Mouse (Mus musculus): ENCODE results near the gene Rhbdl1. TPM values are rescaled to one million over a fixed set of nuclear protein-coding genes. Genes with fewer than 3 reads are reported as not detected.

Gene Rhbdl1
- polyA plus RNA-seq, 1 experiment, result 109 TPM

GRCm38 (mm10) chr17:25843636-25844395 is 6.7 kb upstream of the Rhbdl1 start:
- H3K4me3 ChIP-seq (ENCODE audit: insufficient read depth, low read length), result peak overlapping the region; percentile 85
- H3K4me1 ChIP-seq (ENCODE audit: control insufficient read depth, insufficient read depth, low read length), result peaks cover 5% of the 10 kb centered on the region
- H3K27ac ChIP-seq (ENCODE audit: insufficient read depth, low read length), result peak overlapping the region; percentile 82
- TF ChIP-seq POLR2A (IDR thresholded peaks at IDR 0.05; ENCODE audit: extremely low read depth, insufficient read depth, low read length), result no peak
- TF ChIP-seq CTCF (IDR thresholded peaks at IDR 0.05; ENCODE audit: extremely low read depth, insufficient read depth, low read length), result no peak

GRCm38 (mm10) chr17:25843122-25843521 is 6.0 kb upstream of the Rhbdl1 start:
- Histone ChIP-seq H3K27ac (ENCODE audit: insufficient read depth, low read length) (no peak overlapping the region), H3K4me1 (ENCODE audit: control insufficient read depth, insufficient read depth, low read length) (peaks cover 5% of the 10 kb centered on the region), H3K4me3 (ENCODE audit: insufficient read depth, low read length) (peak overlapping the region; percentile 85; the same call in 1 of the 2 replicates)
- no peak for TF ChIP-seq POLR2A (IDR thresholded peaks at IDR 0.05; ENCODE audit: extremely low read depth, insufficient read depth, low read length)

DNA sequence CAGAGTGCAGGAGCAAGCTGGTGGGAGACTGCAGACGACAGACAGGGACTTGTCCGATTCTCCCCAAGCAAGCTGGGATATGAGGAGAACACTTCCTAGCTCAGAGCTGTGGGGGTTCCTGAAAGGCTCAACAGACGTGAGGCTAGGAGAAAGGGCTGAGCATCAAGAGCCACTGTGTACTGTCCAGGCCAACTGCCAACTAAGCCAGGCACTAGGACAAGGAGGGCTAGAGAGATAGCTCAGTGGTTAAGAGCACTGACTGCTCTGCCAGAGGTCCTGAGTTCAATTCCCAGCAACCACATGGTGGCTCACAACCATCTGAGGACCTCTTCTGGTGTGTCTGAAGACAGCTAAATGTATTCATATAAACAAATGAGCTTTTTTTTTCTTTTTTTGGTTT is 5.4 kb upstream of the Rhbdl1 start:
- TF ChIP-seq CTCF (IDR thresholded peaks at IDR 0.05; ENCODE audit: extremely low read depth, insufficient read depth, low read length) (no peak), POLR2A (IDR thresholded peaks at IDR 0.05; ENCODE audit: extremely low read depth, insufficient read depth, low read length) (no peak)
- Histone ChIP-seq H3K27ac (ENCODE audit: insufficient read depth, low read length) (no peak overlapping the region), H3K4me1 (ENCODE audit: control insufficient read depth, insufficient read depth, low read length) (peaks cover 5% of the 10 kb centered on the region), H3K4me3 (ENCODE audit: insufficient read depth, low read length) (no peak overlapping the region; the same call in 1 of the 2 replicates)

DNA sequence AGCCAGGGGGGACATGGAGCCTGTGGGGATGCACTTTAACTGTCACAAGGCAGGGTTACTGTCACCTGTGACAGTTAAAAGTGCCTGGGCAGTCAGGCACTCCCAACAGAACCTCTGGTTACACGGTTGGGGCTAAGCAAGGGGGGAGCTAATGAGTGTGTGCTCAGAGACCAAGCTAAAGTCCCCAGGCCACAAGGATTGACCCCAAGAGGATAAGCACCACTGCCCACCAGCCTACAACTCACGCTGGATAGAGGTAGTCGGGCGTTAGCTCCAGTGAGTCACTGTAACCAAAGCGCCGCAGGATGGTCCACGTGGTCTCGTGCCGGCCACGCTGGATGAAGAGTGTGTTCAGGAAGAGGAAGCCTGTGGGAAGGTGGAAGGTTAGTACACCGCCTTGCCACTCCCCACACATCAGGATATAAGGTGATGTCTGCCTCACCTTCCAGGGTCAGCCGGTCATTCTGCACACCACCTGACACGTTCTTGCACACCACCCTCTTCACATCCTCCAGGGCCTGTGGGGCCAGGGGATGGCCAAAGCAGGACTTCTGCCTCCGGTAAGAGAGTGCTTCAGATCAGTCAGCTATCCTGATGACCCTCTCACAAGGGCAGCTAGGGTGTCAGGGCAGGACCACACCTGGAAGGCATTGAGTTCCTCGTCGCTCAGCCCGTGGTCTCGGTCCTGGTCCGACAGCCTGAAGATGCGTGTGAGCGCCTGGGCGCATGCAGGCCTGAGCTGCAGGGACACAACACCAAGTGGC is 4.2 kb upstream of the Rhbdl1 start, which contains the start of gene Gm20683:
Gene Gm20683, minus strand, starts transcription at position 647 of the 764 bp plus-strand sequence.
- Histone ChIP-seq H3K4me1 (ENCODE audit: control insufficient read depth, insufficient read depth, low read length) (peaks cover 5% of the 10 kb centered on the region), H3K4me3 (ENCODE audit: insufficient read depth, low read length) (no peak within 1 kb of the TSS; the same call in 1 of the 2 replicates), H3K27ac (ENCODE audit: insufficient read depth, low read length) (no peak within 1 kb of the TSS)
- no peak for TF ChIP-seq CTCF (IDR thresholded peaks at IDR 0.05; ENCODE audit: extremely low read depth, insufficient read depth, low read length)
- TF ChIP-seq POLR2A (IDR thresholded peaks at IDR 0.05; ENCODE audit: extremely low read depth, insufficient read depth, low read length), result no peak

GRCm38 (mm10) chr17:25840519-25840918 is 3.4 kb upstream of the Rhbdl1 start:
- H3K4me1 ChIP-seq (ENCODE audit: control insufficient read depth, insufficient read depth, low read length), result peaks cover 8% of the 10 kb centered on the region
- no peak overlapping the region for H3K27ac ChIP-seq (ENCODE audit: insufficient read depth, low read length)
- TF ChIP-seq POLR2A (IDR thresholded peaks at IDR 0.05; ENCODE audit: extremely low read depth, insufficient read depth, low read length), result no peak
- TF ChIP-seq CTCF (IDR thresholded peaks at IDR 0.05; ENCODE audit: extremely low read depth, insufficient read depth, low read length), result no peak
- H3K4me3 ChIP-seq (ENCODE audit: insufficient read depth, low read length), result no peak overlapping the region

- H3K4me1 ChIP-seq (ENCODE audit: control insufficient read depth, insufficient read depth, low read length), result peaks cover 10% of the 10 kb centered on the region
- no peak for TF ChIP-seq POLR2A (IDR thresholded peaks at IDR 0.05; ENCODE audit: extremely low read depth, insufficient read depth, low read length)
- TF ChIP-seq CTCF (IDR thresholded peaks at IDR 0.05; ENCODE audit: extremely low read depth, insufficient read depth, low read length), result no peak
- no peak overlapping the region for H3K4me3 ChIP-seq (ENCODE audit: insufficient read depth, low read length)
- no peak overlapping the region for H3K27ac ChIP-seq (ENCODE audit: insufficient read depth, low read length)
These were observed 2.5 kb upstream of the Rhbdl1 start for GRCm38 (mm10) chr17:25839455-25840235.

DNA sequence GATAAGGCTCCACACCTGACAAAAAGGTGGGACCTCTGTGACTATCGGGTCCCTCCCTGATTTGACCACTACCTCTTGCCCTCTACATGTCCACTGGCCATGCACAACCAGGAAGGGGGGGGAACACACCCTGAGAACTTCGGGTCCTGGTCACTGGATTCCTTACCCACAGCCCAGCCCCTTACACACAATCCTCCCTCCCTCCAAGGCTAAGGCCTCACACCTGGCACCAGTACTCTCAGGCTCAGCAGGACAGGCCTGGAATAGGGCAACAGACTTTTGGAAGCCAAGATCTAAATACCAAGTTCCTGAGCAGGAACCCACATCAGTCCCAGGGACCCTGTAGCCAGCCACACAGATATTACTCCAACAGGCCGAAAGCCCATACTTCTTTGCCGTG is 1.8 kb upstream of the Rhbdl1 start:
- Histone ChIP-seq H3K4me3 (ENCODE audit: insufficient read depth, low read length) (no peak overlapping the region), H3K27ac (ENCODE audit: insufficient read depth, low read length) (no peak overlapping the region), H3K4me1 (ENCODE audit: control insufficient read depth, insufficient read depth, low read length) (peaks cover 10% of the 10 kb centered on the region)
- no peak for TF ChIP-seq POLR2A (IDR thresholded peaks at IDR 0.05; ENCODE audit: extremely low read depth, insufficient read depth, low read length)
- TF ChIP-seq CTCF (IDR thresholded peaks at IDR 0.05; ENCODE audit: extremely low read depth, insufficient read depth, low read length), result no peak

DNA sequence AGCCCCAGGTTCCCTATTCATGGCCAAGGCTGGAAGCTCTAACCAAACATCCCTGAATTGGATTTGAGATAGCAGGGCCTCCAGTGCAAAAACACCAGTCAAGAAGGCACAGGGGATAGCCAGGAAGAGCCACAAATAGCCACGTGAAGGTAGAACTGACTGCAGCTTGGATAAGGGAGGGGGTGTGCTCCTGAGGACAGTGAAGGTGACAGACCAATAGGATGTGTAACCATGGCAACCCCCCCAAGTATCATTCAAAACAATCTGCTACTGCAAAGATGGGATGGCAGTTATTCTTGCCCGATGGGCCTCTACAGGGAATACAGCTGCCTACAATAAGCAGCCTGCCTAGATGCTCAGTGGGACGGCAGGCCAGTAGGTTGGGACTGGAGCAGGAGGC is 438 bp upstream of the Rhbdl1 start:
- Histone ChIP-seq H3K4me1 (ENCODE audit: control insufficient read depth, insufficient read depth, low read length) (peaks cover 5% of the 10 kb centered on the region), H3K4me3 (ENCODE audit: insufficient read depth, low read length) (no peak overlapping the region; the same call in 1 of the 2 replicates), H3K27ac (ENCODE audit: insufficient read depth, low read length) (peak overlapping the region; percentile 69; the same call in 1 of the 2 replicates)
- no peak for TF ChIP-seq POLR2A (IDR thresholded peaks at IDR 0.05; ENCODE audit: extremely low read depth, insufficient read depth, low read length)

DNA sequence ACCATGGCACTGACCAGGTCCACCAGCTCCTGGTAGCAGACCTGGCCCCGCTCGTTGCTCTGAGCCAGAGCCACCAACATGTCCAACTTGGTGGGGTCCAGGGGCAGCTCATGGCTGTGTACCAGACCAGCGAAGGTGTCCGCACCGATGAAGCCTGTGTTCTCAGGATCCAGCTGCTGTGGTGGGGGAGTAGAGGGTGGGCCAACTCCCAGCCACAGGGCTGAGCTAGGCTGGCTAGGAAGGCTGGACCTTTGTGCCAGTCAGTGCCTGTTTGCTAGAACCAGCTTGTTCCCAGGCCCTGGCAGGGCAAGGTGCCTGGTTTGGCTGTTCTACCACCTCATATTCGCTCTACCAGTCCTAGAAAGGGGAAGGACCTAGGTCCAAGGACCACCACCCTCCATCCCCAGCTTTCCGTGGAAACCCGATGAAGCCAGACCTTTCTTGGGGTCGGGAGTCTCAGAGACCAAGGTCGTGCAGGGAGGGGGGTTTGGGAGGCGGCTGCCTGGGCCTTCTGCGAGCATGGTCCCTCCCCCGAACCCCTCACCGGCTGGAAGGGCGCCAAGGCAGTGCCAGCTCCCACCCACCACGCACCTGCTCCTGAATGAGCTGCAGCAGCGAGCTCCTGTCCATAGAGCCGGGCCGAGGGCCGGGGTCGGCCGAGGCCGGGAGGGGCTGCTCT is 559 bp downstream of the Rhbdl1 start:
- peaks cover 5% of the 10 kb centered on the region for H3K4me1 ChIP-seq (ENCODE audit: control insufficient read depth, insufficient read depth, low read length)
- peak overlapping the region; percentile 51 for H3K4me3 ChIP-seq (ENCODE audit: insufficient read depth, low read length)
- peak overlapping the region; percentile 69 for H3K27ac ChIP-seq (ENCODE audit: insufficient read depth, low read length)
- TF ChIP-seq CTCF (IDR thresholded peaks at IDR 0.05; ENCODE audit: extremely low read depth, insufficient read depth, low read length) (no peak), POLR2A (IDR thresholded peaks at IDR 0.05; ENCODE audit: extremely low read depth, insufficient read depth, low read length) (no peak)

Measured in cortical plate, adult 2 months (tissue).